Mouse (Mus musculus) left cerebral cortex, adult 9 months (tissue): ENCODE data around the gene Hivep3.

Experiments
- DNase-seq, 2 experiments: peaks; one replicate each; pipeline ENCODE4 v3.0.0; 2022; ENCODE audit warnings: low spot score in 2 of 2

The Hivep3 gene

GRCm38 (mm10) chr4:120148291-120149141, 414.9 kb downstream of the Hivep3 start:
- peak; percentile 42 to 87 for DNase-seq

DNA sequence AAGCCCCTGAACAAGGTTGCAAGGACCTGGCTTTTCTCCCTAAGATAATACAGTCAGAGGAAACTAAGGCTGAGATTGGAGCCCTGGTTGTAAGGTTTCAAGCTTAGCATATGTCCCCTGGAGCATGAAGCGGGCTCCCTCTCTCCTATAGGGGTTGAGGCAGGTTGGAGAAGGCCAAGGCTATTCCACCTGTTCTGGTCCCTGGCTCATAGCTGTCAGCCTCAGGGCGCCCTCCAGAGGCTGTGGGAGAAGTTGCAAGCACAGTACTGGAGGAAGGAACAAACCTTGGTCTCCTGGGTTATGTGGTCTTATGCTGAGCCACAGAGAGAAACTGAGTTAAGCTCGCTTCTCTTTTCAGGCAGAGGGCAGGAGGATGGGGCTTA, 415.5 kb downstream of the Hivep3 start:
- peak in 1 of 2 experiments; percentile 34 for DNase-seq

- no peak for DNase-seq
Measured at GRCm38 (mm10) chr4:120150345-120150920, 416.8 kb downstream of the Hivep3 start.

- DNase-seq: no peak
Measured at GRCm38 (mm10) chr4:120151906-120152305, 418.3 kb downstream of the Hivep3 start.

DNA sequence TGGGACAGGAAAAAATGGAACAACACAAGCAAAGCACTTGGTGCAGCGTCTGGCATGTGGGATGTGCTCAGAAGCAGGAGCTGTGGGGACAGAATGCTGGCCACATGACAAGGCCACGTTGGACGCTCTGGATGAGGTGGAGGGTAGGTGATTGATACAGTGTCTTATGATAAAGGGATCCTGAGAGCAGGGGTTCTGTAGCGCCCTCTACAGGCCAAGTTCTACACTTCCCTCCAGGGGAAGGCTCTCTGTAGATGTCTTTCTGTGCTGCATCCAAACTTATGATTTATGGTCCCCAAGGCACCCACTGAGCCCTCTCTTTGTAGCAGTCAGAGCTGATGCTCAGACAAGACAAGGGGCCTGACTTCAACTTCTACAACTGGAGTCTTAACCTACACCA, 419.1 kb downstream of the Hivep3 start:
- no peak for DNase-seq

DNA sequence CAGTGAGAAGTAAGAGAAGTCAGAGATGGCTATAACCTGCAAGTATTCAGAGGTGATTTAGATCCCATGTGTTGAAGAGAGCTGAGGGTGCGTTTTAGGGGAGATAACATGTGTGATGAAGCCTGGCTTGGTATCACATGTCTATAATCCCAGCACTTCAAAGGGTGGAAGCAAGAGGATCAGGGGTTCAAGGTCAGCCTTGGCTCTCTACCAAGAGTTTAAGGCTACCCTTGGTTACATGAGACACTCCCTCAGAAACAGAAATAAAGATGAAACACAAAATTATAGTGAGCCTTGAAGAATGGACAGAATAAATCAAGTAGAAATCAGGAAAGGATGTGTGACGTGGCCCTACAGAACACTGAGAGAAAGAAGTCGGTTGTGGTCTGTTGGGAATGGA, 420.2 kb downstream of the Hivep3 start:
- no peak for DNase-seq

- no peak for DNase-seq
Measured at GRCm38 (mm10) chr4:120158714-120159310, 425.2 kb downstream of the Hivep3 start.

- DNase-seq: no peak
Measured at GRCm38 (mm10) chr4:120161166-120161949, 427.8 kb downstream of the Hivep3 start, which contains the start of gene Edn2. TSS of gene Edn2 (plus strand) at chr4:120161206.

- no peak for DNase-seq
Measured at GRCm38 (mm10) chr4:120162586-120162985, 429.0 kb downstream of the Hivep3 start.

GRCm38 (mm10) chr4:120163242-120163641, 429.7 kb downstream of the Hivep3 start:
- DNase-seq: peak in 1 of 2 experiments; percentile 66

DNA sequence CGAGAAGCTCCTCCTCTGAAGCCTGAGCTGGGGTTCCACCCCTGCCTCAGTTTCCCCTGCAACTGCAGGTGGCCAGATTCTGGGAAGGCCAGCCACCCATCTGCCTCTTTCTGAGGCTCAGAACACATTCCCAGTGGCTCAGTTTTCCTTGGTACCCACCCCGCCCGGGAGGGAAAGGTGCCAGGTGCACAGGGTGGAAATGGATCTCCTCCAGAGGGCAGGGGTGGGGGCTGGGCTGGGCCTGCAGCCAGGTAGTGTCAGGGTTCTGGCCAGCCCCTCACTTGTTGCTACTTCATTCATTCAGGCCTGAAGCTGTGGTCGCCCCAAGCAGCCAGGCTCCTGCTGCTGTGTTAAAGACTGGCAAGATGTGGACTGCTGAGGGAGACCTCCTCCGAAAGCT, 430.7 kb downstream of the Hivep3 start:
- no peak for DNase-seq

GRCm38 (mm10) chr4:120167778-120168177, 434.2 kb downstream of the Hivep3 start:
- DNase-seq: no peak

GRCm38 (mm10) chr4:120168346-120168745, 434.8 kb downstream of the Hivep3 start:
- no peak for DNase-seq

- DNase-seq: no peak
Measured at GRCm38 (mm10) chr4:120170387-120170936, 436.9 kb downstream of the Hivep3 start.

GRCm38 (mm10) chr4:120172050-120172684, 438.6 kb downstream of the Hivep3 start:
- DNase-seq: peak in 1 of 2 experiments; percentile 54

DNA sequence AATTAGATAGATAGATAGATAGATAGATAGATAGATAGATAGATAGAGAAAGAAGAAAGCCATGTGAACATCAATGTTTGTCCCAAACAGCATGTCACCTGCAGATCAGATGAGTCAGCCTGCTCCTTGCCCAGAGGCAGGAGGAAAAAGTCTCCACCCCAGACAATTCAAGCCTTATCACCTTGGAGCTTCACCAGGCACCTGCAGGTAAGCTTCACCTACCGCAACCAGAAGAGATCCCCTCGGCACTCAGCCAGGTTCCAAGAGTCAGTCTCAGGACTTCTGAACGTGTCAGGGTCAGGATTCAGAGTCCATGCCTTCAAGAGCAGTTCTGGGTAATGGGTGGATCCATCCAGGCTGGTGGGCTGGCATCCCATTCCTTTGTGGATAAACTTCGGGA, 445.5 kb downstream of the Hivep3 start:
- no peak for DNase-seq

- DNase-seq: no peak
Measured at GRCm38 (mm10) chr4:120180535-120180934, 447.0 kb downstream of the Hivep3 start.

- no peak for DNase-seq
Measured at GRCm38 (mm10) chr4:120184374-120184991, 450.9 kb downstream of the Hivep3 start.

DNA sequence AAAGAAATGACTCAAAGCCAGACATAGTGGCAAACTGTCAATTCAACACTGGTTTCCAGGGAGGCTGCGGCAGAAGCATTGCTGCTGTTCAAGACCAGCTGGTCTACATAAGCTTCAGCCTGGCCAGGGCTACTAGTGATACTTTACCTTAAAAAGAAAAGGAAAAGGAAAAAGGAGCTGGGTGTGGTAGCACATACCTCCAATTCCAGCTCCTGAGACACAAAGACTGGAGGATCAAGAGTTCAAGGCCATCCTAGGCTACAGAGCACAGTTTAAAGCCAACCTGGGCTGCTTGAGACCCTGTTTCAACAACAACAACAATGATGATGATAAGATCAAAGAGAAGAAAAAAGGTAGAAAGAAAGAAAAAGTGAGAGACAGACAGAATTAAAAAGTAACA, 452.9 kb downstream of the Hivep3 start:
- DNase-seq: no peak

GRCm38 (mm10) chr4:120186934-120187333, 453.4 kb downstream of the Hivep3 start:
- no peak for DNase-seq
